Mouse (Mus musculus): ENCODE data around the gene Arhgef3.
"Not testable (repeated sequence)": the region's sequence is repeated elsewhere in the genome, so short reads cannot be mapped to it uniquely, and the experiment has no call there.

Gene Arhgef3

DNA sequence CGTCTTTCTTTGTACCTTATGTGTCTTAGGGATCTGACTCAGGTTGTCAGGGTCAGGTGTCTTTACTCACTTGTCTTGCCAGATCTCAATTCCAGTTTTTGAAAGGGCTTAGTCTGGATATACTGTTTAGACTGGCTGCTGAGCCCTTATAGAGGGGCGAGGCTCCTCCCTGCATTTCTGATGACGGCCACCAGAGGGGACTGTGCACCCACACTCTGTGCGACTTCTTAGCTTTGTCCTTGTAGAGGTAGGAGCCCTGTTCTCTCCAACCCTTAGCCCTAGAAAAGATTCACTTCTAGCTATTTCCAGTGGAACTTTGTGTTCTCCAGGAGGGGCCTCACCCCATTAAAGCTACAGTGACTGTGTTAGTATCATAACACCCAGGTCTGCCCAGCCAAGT lies 72.3 kb downstream of the Arhgef3 start:
- in situ Hi-C loops (cut with MboI, MseI) = no loop called here

DNA sequence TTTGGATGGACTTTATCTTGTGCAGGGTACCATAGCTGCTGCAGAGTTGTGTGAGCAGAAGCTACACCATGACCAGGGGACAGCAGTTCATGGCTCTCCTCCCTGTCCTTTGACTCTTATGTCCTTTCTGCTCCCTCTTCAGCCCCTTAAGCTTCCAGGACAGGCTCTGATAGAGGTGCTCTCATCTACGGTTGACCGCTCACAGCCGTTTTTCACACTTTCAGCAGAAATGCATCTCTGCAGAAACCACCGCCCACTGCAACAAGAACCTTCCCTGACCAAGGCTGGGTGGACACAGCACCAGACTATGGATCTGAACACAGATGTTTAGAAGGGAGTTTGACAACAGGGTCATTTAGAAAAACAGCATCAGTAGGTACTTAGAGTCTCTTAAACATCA lies 73.2 kb downstream of the Arhgef3 start:
- in situ Hi-C loops (cut with MboI, MseI) = no loop called here

DNA sequence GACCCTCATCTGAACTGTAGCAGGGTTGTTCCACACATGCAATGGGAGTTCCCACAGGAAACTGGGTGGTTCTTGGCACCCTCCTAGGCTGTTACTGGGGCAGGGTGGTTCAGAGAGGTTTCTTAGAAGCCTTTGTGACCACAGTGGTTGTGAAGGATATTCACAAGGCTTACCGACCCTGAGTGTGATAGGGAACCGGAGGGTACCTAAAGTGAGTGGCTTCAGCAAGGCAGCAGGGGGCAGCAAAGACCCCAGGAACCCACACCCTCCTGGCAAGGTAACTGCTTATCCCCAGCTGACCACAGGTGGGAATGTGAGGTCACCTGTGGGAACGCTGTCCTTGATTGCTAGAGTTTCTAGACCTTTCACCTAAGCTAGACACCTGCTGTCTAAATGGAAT lies 77.8 kb downstream of the Arhgef3 start:
- in situ Hi-C loops (cut with MboI, MseI) = loop anchor here (5.0 to 10.0 kb wide), 3 partner anchors 50 to 215 kb away; no protein-coding TSS in a partner anchor

DNA sequence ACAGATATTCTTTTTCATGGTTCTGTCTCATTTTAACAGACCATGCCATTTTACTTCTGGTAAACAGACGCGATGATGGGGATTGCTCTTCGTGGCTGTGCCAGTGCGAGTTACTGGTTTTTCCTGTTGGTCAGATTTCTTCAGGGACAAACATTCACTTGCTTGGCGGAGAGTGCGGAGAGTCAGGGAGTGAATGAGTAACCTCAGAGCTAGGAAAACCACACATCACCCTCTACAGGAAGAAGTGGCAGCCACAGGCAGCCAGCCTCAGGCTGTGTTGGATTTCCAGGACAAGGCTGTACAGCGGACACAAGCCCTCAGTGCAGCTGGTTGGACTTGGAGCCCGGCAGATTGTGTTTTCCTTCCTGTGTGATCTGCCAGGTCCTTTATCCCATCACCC lies 82.3 kb downstream of the Arhgef3 start:
- in situ Hi-C loops (cut with MboI, MseI) = loop anchor here (10.0 kb wide), 1 partner anchor 138 kb away; no protein-coding TSS in a partner anchor

DNA sequence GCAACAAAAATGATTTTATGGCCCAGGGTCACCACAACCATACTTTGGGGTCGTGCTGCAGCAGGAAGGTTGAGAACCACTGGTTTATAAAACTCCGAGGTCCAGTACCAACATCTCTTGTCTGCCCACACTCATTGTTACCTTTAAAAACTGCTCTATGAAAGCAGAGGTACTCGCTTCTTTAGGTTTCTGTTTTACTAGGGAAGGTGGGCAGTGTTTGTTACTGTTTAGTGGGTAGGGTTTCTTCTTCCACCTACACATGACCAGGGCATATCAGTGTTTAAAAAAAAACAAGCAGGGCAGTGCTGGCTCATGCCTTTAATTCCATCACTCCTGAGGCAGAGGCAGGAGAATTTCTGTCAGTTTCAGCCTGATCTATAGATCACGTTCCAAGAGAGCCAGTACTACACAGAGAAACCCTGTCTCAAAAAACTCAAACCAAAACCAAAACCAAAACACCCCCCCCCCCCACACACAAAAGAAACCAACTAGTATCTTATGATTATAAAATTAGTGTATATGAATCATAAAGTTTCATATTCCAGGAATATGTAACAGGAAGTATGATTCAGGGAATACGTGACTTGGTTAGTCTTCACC lies 83.9 kb downstream of the Arhgef3 start:
- in situ Hi-C loops (cut with MboI, MseI) = loop anchor here (10.0 kb wide), 1 partner anchor 136 kb away; no protein-coding TSS in a partner anchor

DNA sequence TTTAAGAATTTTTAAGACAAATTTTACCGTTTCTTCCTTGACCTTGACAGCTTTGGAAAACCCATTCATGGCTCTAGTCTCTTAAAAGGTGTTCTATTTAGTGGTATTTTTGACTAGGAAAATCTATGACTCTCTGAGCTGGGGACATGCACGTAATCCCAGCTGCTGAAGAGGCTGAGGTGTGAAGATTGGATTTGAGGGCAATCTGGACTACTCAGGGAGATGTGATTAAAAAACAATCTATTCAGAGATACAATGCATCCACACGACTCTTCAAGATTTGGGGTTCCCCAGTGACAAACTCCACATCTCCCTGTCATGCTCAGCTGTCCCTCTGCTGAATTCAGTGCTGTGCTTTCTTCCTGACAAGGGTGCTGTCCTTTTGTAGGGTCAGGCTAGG lies 84.4 kb downstream of the Arhgef3 start:
- in situ Hi-C loops (cut with MboI, MseI) = loop anchor here (10.0 kb wide), 1 partner anchor 136 kb away; no protein-coding TSS in a partner anchor

DNA sequence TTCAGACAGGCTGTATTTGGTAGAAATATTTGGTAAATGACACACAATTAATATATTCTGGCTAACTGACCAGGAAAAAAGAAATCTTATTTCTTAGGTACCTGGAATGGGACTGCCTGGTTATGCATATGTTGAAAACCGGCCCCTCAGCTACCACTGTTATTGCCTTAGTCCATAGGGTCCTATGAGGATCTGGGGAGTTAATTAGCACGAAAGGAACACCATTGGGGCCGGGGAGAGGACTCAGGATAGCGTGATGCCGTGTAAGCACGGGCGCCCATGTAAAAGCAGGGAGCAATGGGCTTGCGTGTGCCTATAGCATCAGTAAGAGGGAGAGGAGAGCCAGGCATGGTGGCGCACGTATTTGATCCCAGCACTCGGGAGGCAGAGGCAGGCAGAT lies 85.2 kb downstream of the Arhgef3 start:
- in situ Hi-C loops (cut with MboI, MseI) = loop anchor here (10.0 kb wide), 1 partner anchor 135 kb away; no protein-coding TSS in a partner anchor

DNA sequence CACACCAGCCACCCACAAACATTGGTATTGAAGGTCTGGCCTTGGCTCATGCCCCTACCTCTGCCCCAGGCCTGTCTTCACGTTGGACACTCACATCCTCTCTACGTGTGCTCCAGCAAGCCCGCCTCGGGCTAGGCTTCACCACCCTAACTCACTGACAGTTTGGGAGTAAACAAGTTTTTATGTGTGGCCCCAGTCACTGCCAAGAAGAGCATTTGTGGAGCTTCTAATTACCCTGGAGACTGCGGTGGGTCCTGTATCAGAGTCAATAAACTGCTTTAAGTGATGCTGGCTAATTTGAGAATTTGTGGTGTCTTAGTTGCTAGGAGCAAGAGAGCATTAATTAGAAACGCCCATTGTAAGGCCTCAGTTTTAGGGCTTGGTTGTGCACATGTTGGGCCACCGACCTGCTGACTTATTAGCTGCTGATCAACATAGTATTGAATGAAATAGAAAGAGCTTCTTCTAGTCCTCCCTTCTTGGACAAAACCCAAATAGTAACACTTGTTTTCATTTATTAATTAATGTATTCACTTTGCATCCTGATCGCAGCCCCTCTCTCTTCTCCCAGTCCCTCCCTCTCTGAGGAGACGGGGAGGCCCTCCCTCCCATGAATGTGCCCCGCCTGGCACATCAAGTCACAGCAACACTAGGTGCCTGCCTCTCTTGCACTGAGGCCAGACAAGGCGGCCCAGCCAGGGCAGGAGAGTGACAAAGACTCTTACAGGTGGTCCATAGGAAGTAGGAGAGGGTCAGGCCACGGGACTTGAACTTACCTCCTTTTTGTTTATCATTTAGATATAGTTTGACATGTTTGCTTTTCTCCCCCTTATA lies 86.3 kb downstream of the Arhgef3 start:
- in situ Hi-C loops (cut with MboI, MseI) = no loop called here

DNA sequence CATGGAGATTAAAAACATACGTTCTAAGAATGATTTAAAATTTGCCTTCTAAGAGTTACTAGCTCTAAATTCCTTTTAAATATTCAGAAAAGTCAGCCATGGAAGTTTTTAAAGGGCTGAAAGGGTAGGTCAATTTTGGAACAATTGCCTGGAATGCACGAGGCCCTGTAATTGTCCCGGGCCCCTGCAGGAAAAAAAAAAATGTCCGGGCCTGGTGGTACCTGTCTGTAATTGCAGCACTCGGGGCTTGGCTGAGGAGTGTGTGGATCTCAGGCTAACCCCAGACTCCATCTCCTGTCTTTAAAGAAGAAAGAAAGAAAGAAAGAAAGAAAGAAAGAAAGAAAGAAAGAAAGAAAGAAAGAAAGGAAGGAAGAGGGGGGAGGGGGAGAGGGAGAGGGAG lies 87.1 kb downstream of the Arhgef3 start:
- in situ Hi-C loops (cut with MboI, MseI) = no loop called here

DNA sequence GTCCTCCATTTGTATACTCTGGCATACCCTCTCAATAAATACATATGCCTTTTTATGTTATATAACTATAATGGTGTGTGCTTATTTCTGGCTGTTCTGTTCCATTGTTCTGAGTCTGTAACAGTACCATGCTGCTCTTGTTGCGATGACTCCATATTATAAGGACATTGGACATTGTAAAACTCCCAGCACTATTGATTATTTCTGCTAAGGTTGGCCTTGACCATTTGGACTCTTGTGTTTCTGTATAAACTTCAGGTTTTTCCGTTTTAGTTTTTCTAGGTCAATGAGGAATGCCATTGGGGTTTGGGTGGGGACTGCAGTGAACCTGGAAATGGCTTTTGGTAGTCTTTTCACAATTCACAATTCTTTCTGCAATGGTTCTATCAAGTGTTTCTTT lies 90.0 kb downstream of the Arhgef3 start:
- in situ Hi-C loops (cut with MboI, MseI) = no loop called here

DNA sequence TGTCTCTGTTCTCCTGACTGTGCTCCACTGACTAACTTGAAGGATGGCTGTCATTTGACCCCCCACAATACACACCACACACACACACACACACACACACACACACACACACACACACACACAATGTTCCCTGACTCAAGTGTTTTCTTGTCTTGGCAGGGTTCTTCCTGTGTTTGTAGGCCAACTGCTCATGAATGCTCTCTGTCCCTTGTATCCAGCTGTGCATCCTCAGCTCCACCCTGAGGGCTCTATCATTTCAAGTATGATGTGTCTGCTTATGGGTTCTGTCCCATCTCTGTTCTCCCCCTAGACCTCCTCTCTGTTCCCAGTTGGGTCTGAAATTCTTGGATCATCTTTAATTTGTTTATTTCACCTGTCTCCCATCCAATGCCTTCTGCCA lies 91.7 kb downstream of the Arhgef3 start:
- in situ Hi-C loops (cut with MboI, MseI) = no loop called here

DNA sequence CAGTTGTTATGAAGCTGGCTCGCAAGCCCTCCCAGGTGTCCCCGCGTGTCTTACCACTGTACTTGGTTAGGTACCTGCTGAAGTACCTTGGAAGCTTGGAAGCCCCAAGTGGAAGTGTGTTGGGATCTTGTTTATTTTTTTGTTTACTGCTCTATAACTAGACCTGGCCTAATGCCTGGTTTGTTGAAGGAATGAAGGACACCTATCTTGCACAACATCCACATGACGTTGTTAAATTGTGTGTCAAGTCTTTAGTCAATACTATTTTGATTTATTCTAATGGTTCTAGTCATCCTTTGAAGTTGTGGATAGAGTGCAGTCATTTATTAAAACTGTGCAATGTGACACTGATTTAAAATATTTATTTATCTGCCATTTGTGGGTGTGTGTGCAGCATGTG lies 94.8 kb downstream of the Arhgef3 start:
- in situ Hi-C loops (cut with MboI, MseI) = no loop called here

DNA sequence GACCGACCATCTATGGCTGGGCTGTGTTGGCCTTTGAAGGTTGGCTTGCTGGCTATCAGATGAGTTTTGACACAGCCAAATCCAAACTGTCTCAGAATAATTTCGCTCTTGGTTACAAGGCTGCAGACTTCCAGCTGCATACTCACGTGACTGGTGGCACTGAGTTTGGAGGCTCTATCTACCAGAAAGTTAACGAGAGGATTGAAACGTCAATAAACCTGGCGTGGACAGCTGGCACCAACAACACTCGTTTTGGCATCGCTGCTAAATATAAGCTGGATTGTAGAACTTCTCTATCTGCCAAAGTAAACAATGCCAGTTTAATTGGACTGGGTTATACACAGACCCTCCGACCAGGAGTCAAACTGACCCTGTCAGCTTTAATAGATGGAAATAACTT lies 96.1 kb downstream of the Arhgef3 start:
- in situ Hi-C loops (cut with MboI, MseI) = not testable (repeated sequence)

DNA sequence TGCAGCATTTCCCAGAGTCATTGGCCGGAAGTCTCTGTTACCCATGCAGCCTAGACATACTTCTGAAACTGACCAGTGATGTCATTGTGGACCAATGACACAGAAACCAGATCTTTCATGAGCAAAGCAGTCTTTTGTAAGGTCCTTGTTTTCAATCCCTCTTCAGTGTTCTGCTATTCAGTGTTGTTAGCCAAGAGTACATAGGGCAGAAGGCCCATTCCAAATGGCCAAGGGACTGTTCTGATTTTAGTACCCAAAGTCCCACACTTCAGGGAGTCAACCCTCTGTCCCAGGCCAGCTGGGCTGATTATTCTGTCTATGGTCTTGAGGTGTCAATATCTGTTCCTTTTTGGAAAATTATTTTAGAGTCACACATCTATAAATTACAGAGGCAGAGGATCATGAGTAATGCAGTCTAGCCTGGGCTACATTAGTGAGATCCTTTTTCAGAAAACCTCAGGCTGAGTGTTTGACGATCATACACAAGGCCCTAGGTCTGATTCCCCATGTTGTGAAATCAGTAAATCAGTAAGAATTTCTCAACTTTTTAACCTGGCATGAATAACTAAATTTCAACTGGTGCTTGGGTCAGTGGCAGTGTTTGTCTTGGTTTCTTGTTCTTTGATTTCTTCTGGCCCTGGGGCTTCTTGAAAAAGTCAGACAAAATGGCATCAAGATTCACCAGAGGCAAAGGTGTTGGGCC lies 97.2 kb downstream of the Arhgef3 start:
- in situ Hi-C loops (cut with MboI, MseI) = no loop called here

DNA sequence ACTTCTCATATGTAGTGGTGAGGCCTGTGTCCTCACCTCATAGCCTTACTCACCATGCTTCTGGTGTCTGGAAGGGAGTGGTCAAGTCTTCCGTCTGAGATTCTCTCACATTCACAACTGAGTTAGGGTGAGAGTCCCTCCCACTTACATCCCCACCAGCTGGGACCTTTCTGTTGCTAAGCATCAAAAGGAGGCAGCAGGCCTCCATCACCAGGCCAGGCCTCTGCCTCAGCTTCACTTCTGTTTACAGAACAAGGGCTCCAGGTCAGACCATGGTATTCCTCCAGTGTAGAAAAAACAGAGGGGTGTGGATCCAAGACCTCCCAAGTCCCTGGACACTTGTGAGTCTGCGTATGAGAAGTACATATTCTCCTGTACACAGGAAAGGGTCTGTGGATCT lies 99.5 kb downstream of the Arhgef3 start:
- in situ Hi-C loops (cut with MboI, MseI) = no loop called here

DNA sequence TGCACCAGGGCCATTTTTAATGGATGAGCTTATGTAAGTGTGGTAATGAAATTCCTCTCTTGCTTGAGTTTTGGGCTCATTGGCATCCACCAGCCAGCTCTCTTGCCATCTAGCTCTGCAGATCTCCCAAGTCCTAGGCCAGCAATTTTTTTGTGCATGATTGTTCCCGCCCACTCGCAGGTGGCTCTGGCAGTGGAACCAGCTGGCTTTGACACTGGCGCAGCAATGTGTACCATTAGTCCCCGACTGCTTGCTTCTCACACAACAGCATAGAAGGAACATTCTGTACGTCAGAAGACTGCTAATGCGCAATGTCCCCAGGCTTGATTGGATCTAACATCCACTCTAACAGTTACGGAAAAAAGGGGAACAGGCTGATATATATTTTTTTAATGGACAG lies 105.0 kb downstream of the Arhgef3 start:
- in situ Hi-C loops (cut with MboI, MseI) = no loop called here

DNA sequence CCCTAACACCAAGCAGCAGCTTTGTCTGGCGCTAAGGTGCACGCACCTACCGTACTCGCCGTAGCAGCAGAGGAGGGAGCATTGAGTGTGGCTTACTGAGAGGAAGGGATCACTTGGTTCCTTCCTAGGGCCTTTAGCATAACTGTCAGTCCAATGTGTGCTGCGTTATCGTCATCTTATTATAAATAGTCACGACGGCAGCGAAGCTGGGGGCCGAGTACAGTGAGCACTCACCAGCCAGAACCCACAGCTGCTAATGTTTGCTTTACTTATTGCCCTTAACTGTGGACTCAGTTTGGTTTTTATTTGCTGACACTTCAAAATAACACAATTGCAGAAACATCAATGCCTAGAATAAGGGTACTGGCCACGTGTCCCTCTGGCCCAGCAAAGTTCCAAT lies 105.6 kb downstream of the Arhgef3 start:
- in situ Hi-C loops (cut with MboI, MseI) = no loop called here

DNA sequence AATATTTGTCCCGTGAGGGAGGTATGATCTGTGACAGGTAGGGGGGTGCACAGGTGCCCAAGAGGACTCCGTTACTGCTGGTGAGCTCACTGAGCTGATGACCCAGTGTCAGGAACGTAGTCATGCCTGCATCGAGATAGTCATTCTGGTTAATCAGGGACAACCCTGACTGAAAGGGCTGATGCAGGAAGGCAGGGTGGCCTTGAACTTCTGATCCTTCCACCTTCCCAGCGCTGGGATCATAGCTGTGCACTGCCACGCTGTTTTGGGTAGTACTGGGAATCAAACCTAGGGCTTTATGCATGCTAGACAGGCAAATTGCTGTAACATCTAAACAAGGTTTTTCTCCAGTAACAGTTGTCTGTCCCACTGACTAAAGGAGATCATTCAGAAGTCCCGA lies 109.9 kb downstream of the Arhgef3 start:
- in situ Hi-C loops (cut with MboI, MseI) = no loop called here

DNA sequence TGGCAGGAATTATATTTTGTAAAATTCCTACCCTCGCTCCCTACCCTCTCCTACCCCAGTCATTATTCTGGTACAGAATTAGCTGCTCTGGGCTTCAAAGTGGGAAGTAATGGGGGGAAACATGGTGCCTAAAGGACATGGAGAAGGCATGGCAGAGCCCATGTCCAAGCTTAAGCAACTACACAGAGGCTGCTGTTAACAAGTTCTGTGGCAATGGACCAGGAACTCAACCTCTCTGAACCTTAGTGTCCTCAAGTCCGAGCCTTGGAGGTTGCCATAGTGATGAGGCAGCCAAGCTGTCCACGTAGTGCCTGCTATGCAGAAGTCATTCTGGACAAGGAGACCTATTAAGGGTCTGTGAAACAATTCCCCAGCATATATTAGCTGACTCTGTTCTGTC lies 111.6 kb downstream of the Arhgef3 start:
- in situ Hi-C loops (cut with MboI, MseI) = no loop called here

DNA sequence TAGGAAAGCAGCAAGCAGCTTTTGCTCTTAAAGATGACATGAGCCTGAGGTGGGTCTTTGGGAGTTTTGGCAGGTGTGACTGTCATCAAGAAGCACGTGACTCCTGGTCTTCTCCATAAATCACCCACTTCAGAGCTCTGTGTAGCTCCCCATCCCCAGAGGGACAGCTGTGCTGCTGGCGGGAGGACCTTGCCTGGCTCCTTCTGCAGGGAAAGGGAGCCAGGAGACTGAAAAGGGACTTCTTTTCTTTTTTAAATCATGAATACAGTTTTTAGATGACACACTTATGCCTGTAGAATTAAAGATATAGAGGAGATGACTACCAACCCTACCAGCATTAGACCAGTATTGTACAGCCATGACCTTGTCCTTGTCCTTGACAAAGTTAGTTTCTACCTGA lies 113.6 kb downstream of the Arhgef3 start:
- in situ Hi-C loops (cut with MboI, MseI) = no loop called here

DNA sequence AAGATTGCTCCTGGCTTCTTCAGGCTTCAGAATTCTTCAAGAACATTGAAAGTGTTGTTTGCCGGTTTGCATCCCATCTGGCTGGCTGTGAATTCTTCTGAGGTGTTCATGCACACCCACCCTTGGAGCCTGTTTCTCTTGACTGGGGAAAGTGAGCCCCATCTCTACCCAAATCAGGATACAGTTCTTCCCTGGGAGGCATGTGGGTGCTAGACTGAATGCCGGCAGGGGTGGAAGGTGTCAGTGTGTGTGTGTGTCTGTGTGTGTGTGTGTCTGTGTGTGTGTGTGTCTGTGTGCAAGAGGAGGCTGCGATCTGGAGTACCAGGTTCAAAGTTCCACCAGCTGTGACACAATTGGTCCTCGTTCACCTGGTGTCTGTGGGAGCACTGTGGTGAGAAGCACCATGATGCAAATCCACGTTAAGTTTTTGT lies 114.3 kb downstream of the Arhgef3 start:
- in situ Hi-C loops (cut with MboI, MseI) = no loop called here

DNA sequence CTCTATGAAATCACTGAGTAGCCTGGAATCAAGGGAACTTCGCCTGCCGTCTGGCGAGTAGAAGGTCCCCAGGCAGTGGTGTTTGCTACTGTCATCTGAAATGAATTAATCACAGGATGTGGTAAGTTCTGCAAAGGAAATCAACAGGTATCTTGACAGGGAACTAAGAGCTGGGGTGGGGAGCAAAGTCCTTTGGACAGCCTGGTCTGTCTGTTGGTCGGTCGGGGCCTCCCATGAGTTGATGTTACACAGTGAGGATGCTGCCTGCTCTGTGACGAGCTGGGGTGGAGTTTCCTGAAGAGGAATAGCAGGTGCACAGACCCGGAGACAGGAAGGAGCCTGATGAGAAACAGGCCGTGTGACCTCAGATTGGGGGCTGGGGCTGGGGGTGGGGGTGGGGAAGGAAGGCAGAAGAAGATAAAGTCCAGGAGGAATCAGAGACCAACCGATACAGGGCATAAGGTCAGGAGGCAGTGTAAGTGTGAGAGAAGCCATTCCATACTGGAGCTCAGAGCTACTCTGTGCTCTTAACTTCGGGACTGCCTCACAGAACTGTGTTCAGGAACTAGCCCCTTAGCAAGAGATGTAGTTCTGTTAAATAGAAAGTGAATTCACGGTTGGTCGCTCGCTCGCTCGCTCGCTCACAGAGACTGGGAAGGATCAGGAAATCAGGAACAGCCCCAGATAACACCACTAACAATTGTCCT lies 114.9 kb downstream of the Arhgef3 start:
- in situ Hi-C loops (cut with MboI, MseI) = no loop called here

All from regulatory T cell (primary cell).